Mouse (Mus musculus) heart, adult 2 months (tissue): Measurements from ENCODE around the gene Shisa5. TPM values are rescaled to one million over a fixed set of nuclear protein-coding genes. Genes with fewer than 3 reads are reported as not detected.

Experiments
- DNase-seq, 2 experiments: peaks; one replicate each; pipeline ENCODE4 v3.0.0; 2021
- H3K27ac ChIP-seq: fragments of 200-600 bp; 2 replicates; pipeline ENCODE4 v1.8.1; 2022
- H3K27me3 ChIP-seq: fragments of 200-500 bp; 2 replicates; pipeline ENCODE4 v1.6.1; 2012; ENCODE audit warnings: mild to moderate bottlenecking, low read length, inconsistent platforms, mixed read lengths; ENCODE audit not compliant: control insufficient read depth, insufficient read depth
- H3K36me3 ChIP-seq: fragments of 200-500 bp; 2 replicates; pipeline ENCODE4 v1.6.1; 2012; ENCODE audit warnings: low read length, inconsistent platforms; ENCODE audit not compliant: control insufficient read depth, insufficient read depth
- H3K4me1 ChIP-seq: fragments of 200-500 bp; 2 replicates; pipeline ENCODE4 v1.6.1; 2011; ENCODE audit warnings: low read length; ENCODE audit not compliant: control insufficient read depth, insufficient read depth
- H3K4me3 ChIP-seq: fragments of 200-600 bp; 2 replicates; pipeline ENCODE4 v1.8.1; 2022
- H3K79me2 ChIP-seq: fragments of 200-500 bp; replicated peaks from 2 replicates; pipeline ENCODE4 v1.6.1; 2012; ENCODE audit warnings: mild to moderate bottlenecking, inconsistent platforms, low read length, moderate library complexity, mixed read lengths; ENCODE audit not compliant: control insufficient read depth, insufficient read depth
- H3K9ac ChIP-seq: fragments of 200-500 bp; 2 replicates; pipeline ENCODE4 v1.6.1; 2012; ENCODE audit warnings: low read depth, mild to moderate bottlenecking, control low read depth, inconsistent platforms, low read length, mixed read lengths
- CTCF ChIP-seq: fragments of 200-600 bp; IDR thresholded peaks from 2 replicates; pipeline ENCODE4 v1.8.1; 2022; ENCODE audit warnings: antibody characterized with exemption, mild to moderate bottlenecking, moderate library complexity
- EP300 ChIP-seq: fragments of 200-500 bp; IDR thresholded peaks from 2 replicates; pipeline ENCODE4 v1.6.1; 2011; ENCODE audit warnings: low read depth, low read length, control low read depth; ENCODE audit not compliant: insufficient read depth
- POLR2A ChIP-seq: fragments of 200-500 bp; IDR thresholded peaks from 2 replicates; pipeline ENCODE4 v1.6.1; 2011; ENCODE audit warnings: mild to moderate bottlenecking, low read depth, low read length, control low read depth; ENCODE audit not compliant: insufficient read depth
- WGBS: fragments of 180-500 bp; shearing (Covaris S2); methylation state at CpG from one replicate; pipeline ENCODE4 v1.1.7; 2018; 5-methylcytosine and 5-hydroxymethylcytosine counted together
- intact Hi-C: fragments of 180-260 bp; cut with DNase I; formaldehyde crosslinking; loops from one replicate; pipeline ENCODE4 v1.15.1; 2025
- polyA plus RNA-seq: library from polyadenylated mRNA; depleted of rRNA; stranded (reverse); fragments of >200 nt; gene quantifications from 2 replicates; pipeline ENCODE4 v1.2.3, GENCODE M21; 2012
- total RNA-seq, 2 experiments: library from RNA; stranded (reverse); gene quantifications; 2 replicates each; pipeline ENCODE4 v1.2.3; 2021

The Shisa5 gene
- total and polyA plus RNA-seq, 3 experiments: 40.3 to 218 (median 43.2) TPM

GRCm38 (mm10) chr9:109016973-109017604, 21.3 kb upstream of the Shisa5 start:
- Histone ChIP-seq H3K4me3 (no peak overlapping the region), H3K27me3 (no peaks in the 10 kb centered on the region), H3K9ac (no peak overlapping the region), H3K79me2 (no peaks in the 10 kb centered on the region), H3K4me1 (no peaks in the 10 kb centered on the region), H3K36me3 (no peaks in the 10 kb centered on the region), H3K27ac (no peak overlapping the region)
- DNase-seq: no peak
- intact Hi-C loops: no loop called here
- WGBS: 60% methylated on average over 11 of the region's 11 CpGs
- TF ChIP-seq EP300 (no peak), POLR2A (no peak), CTCF (no peak)

GRCm38 (mm10) chr9:109021428-109021827, 16.9 kb upstream of the Shisa5 start:
- Histone ChIP-seq H3K9ac (no peak overlapping the region), H3K27ac (no peak overlapping the region), H3K4me1 (no peaks in the 10 kb centered on the region), H3K79me2 (no peaks in the 10 kb centered on the region), H3K27me3 (no peaks in the 10 kb centered on the region), H3K36me3 (no peaks in the 10 kb centered on the region), H3K4me3 (no peak overlapping the region)
- intact Hi-C loops: no loop called here
- TF ChIP-seq POLR2A (no peak), EP300 (no peak), CTCF (no peak)
- WGBS: 72% methylated on average over 4 of the region's 4 CpGs
- peak in 1 of 2 experiments; percentile 21 for DNase-seq

GRCm38 (mm10) chr9:109022866-109023685, 15.3 kb upstream of the Shisa5 start:
- DNase-seq: peak in 1 of 2 experiments; percentile 15
- TF ChIP-seq CTCF (no peak), EP300 (no peak), POLR2A (no peak)
- Histone ChIP-seq H3K4me3 (no peak overlapping the region), H3K27ac (no peak overlapping the region), H3K27me3 (no peaks in the 10 kb centered on the region), H3K9ac (no peak overlapping the region), H3K36me3 (no peaks in the 10 kb centered on the region), H3K4me1 (peaks cover 8% of the 10 kb centered on the region), H3K79me2 (no peaks in the 10 kb centered on the region)
- WGBS: 77% methylated on average over 17 of the region's 17 CpGs
- intact Hi-C loops: no loop called here

GRCm38 (mm10) chr9:109027521-109027920, 10.8 kb upstream of the Shisa5 start:
- H3K9ac ChIP-seq: no peak overlapping the region
- intact Hi-C loops: no loop called here
- H3K27me3 ChIP-seq: no peaks in the 10 kb centered on the region
- TF ChIP-seq CTCF (no peak), EP300 (peak; percentile 92), POLR2A (no peak)
- H3K36me3 ChIP-seq: no peaks in the 10 kb centered on the region
- DNase-seq: peak; percentile 50 to 62
- 28% methylated on average over 8 of the region's 8 CpGs for WGBS
- no peak overlapping the region for H3K4me3 ChIP-seq
- peaks cover 8% of the 10 kb centered on the region for H3K4me1 ChIP-seq
- H3K79me2 ChIP-seq: no peaks in the 10 kb centered on the region
- H3K27ac ChIP-seq: 0 out of 2 replicates have a peak overlapping the region, but pooled peaks have one; percentile 43

- Histone ChIP-seq H3K79me2 (no peaks in the 10 kb centered on the region), H3K4me3 (no peak overlapping the region), H3K27me3 (no peaks in the 10 kb centered on the region), H3K27ac (no peak overlapping the region), H3K4me1 (peaks cover 8% of the 10 kb centered on the region), H3K36me3 (no peaks in the 10 kb centered on the region), H3K9ac (no peak overlapping the region)
- intact Hi-C loops: no loop called here
- TF ChIP-seq CTCF (no peak), EP300 (no peak), POLR2A (no peak)
- 87% methylated on average over 3 of the region's 3 CpGs for WGBS
- DNase-seq: no peak
Observed at GRCm38 (mm10) chr9:109028421-109028820, 9.9 kb upstream of the Shisa5 start.

GRCm38 (mm10) chr9:109028919-109029318, 9.4 kb upstream of the Shisa5 start:
- H3K79me2 ChIP-seq: no peaks in the 10 kb centered on the region
- peaks cover 8% of the 10 kb centered on the region for H3K4me1 ChIP-seq
- H3K27ac ChIP-seq: no peak overlapping the region
- H3K36me3 ChIP-seq: no peaks in the 10 kb centered on the region
- TF ChIP-seq CTCF: no peak
- no peak for TF ChIP-seq EP300
- no peak for TF ChIP-seq POLR2A
- H3K4me3 ChIP-seq: no peak overlapping the region
- H3K9ac ChIP-seq: no peak overlapping the region
- DNase-seq: peak in 1 of 2 experiments; percentile 19
- 70% methylated on average over 5 of the region's 5 CpGs for WGBS
- intact Hi-C loops: no loop called here
- no peaks in the 10 kb centered on the region for H3K27me3 ChIP-seq
